Mouse (Mus musculus): Measurements from ENCODE around the gene Lrp1.

Lrp1 gene

DNA sequence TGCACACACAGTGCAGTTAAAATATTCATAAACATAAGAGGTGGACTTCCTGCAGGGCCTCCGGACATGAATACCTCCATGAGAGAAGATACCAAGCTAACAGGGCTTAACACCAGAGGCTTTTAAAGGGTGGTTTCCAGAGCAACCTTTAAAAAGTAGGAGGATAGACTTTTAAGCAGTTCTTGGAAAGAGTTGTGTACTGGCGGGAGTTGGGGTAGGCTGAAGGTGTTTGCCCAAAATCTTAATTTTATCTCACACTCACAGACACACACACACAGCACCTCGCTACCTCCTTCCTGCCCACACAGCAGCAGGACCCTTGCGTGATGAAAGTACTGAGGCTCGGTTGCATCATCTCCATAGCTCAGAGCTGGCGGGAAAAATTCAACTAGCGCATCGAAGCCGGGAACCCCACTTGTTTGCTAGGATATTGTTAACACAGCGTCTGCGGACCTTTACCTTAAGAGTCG is 99.3 kb downstream of the Lrp1 start:
- no peak for DNase-seq (ENCODE audit: low read depth, low spot score)

DNA sequence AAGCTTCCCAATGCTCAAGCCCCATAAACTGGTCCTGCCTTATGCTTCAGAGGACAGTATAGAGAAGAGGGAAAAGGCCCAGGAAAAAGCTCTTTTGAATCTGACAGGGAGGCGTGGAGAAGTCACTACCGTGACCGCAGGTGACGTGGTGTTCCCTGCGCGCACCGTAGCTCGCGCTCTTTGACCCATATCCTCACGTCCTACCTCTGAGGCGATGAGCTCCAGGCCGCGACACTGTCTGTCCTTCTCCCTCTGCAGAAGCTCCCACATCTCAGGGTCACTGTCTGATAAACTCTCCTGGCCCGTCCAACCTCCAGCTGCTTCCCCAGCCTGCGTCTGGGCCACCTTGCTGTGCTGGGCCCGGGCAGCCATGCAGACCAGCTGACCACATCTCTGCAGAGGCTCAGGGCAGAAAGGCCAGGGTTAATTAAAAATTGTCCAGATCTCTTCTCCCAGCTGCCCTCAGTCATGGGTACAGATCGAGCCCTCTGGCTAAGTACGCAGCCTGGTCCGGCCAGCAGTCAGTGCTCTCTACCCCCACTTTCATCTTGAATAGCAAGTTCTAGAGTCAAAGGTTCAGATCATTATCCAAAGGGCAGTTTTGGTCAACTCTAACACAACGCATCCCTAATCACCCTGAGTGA is 100.1 kb downstream of the Lrp1 start:
- DNase-seq (ENCODE audit: low read depth, low spot score) = no peak

DNA sequence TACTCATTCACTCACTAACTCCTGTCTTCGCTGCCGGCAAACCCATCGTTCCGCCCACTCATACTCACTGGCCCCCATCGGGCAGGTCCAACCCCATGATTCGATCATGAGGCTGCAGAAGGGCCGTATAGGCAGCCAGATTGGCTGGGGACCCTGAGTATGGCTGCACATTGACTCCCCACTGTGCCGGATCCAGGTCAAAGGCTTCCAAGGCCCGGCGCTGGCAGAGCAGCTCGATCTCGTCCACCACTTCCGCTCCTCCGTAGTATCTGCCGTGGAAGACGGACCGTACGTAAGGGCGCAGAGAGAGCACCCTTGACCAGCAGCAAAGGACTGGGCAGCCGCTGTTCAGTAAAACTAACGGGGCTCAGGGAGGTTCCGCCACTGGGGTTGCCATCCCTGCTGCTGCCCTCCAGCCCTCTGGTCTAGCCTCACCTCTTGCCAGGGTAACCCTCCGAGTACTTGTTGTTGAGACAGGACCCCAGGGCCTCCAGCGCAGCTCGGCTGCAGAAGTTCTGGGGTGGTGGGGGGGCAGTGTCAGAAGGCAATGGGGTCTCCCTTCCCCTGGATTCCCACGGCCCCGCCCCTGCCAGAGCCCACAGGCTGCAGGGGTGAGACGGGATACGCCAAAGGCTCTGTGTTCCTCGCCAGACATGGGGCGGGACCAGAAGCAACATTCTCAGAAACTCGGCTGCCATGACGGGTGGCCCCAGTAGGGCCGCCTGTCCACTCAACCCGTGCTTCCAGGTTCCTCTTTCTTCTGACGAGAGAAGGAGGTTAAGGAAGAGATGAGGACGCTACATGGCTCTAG is 100.8 kb downstream of the Lrp1 start:
- peak; percentile 43 for DNase-seq (ENCODE audit: low read depth, low spot score)

- DNase-seq (ENCODE audit: low read depth, low spot score) = no peak
Observed at GRCm38 (mm10) chr10:127519041-127519701, 101.8 kb downstream of the Lrp1 start.

DNA sequence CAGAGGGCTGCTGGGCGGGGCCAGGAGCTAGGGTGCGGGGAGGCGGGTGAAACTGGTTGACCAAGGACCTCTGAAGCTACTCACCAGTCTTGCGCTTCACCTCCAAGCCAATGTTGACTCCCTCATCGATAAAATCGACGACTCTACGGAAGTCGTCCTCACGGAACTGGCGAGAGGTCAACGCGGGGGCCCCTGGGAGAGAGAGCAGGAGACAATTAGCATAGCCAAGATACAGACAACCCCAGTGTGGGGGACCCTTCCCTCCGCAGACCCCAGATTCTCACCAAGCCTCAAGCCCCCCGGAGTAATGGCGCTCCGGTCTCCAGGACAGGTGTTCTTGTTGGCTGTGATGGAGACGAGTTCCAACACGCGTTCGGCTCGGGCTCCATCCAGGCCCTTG is 103.0 kb downstream of the Lrp1 start:
- DNase-seq (ENCODE audit: low read depth, low spot score) = no peak

DNA sequence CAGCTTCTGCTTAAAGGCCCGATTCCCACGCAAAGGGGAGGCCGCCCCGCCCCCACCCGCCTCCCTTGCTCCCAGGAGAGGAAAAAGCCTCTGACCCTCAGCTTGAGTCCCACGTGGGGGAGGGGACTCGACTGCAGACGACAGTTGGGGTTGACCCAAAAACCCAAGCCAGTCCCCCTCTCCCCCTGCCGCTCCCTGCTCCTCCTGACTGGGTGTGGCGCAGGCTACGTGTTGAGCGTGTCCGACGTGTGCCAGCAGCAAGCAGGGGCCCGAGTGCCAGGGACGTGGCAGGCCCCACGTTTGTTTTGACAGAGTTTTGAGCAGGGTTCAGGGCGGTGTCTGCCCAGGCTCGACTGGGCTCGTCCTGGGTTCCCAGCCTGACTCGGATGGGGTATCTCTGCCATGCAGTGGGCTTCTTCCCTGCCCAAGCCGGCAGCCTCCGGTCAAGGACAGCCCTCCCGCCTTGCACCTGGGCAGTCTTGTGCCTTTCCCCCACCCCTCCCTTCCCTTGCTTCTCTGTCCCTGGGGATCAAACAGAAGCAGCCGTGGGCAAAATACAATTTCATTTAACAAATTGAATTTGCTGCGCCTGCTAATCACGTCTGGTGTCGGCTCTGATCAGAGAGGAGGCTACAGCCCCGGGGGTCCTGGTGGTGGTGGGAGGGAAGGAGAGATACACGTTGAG is 104.2 kb downstream of the Lrp1 start:
- peak; percentile 62 for DNase-seq (ENCODE audit: low read depth, low spot score)

- DNase-seq (ENCODE audit: low read depth, low spot score) = no peak
Observed at GRCm38 (mm10) chr10:127515983-127516459, 104.9 kb downstream of the Lrp1 start.

DNA sequence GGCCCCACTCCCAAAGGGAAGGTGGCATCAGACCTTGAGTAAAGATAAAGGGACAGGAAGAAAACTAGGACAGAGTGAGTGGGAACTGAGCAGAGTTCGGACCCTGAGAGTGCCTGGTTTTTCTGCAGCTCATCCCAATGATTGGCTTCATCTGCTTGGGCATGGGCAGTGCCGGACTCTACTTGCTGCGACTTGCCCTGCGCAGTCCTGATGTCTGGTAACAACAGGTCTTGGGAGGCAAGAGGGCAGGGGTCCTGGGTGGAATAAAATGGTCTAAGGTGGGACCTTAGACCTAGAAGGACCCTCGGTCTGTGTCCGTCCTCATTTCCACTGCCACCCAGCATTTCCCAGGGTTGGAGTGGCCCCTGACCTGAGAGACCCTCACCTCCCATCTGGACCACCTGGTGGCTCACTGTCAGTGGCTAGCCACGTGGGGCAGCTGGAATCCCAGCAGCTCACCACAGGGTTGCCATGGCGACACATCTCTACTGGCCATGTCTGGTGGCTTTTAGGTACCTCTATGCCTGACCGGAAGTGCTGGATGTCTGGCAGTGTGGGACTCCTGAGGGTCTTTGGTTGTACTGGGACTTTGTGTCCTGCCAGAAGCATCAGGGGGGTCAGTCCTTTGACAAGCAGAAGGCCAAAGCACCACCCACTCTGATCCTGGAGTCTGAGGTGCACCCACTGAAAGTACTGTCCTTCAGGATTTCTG is 105.5 kb downstream of the Lrp1 start:
- no peak for DNase-seq (ENCODE audit: low read depth, low spot score)

DNA sequence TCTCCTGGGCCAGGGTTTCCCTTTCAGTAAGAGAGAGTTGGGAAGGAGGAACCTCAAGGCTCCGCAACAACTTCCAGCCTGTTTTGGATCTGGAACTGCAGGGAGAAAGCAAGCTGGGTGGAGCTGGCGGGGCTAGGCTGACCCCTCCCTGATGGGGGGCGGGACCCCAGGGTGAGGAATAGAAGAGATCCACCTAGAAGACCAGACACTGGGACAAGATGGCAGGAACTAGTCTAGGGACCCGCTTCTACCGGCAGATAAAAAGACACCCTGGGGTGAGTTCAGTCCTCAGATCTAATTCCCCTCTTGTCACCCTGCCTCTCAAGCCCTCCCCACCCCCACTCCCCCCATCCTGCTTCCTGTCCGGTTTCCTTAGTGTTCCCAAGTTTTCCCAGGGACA is 106.2 kb downstream of the Lrp1 start, which contains the start of gene Ndufa4l2:
Ndufa4l2 (plus strand) TSS at position 204 of the 400 bp plus-strand sequence.
- DNase-seq (ENCODE audit: low read depth, low spot score) = peak; percentile 40

DNA sequence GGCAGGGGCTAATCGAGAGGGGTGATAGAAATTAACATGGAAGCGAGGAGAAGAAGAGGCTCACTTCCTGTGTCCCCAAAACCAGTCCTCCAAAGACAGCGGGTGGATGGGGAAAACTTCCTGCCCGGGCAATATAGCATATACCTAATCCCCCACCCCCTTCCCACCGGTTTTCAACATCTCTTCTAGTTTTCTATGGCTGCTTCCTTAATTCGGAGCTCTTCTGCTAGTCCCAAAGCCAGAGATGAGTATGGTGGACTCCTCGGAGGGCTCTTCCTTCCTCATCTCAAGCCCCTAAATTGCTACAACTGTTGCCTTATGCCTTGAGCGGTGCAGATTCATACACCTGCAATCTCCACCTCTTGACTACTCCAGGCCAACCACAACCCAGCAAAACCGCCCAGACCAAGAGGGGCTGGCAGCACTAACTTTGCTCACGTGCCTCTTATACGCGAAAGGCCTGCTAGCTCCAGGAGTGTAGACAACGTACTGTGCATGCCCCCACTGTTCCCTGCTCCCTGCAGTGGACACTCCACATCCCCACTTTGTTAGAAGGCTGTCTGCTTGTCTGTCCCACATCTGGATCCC is 106.7 kb downstream of the Lrp1 start:
- no peak for DNase-seq (ENCODE audit: low read depth, low spot score)

- no peak for DNase-seq (ENCODE audit: low read depth, low spot score)
Observed at GRCm38 (mm10) chr10:127513501-127514091, 107.4 kb downstream of the Lrp1 start.

DNA sequence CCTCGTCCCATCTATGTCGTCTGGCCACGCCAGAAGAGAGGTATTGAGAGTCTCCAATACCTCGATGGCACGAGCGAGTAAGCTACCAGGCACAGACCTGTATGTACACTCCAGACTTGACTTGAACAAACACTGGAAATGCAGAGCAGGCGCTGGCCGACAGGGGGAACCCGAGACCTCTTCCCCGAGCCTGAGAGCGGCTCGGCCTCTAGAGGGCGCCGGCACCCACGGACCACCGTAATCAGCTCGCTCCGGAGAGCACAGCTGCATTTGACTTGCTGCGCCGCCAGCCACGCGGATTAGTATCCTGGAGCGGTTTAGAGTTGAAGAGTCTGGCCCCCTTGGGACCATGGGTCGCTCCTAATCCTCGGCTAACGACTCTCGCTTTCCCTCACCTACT is 108.1 kb downstream of the Lrp1 start:
- peak; percentile 90 for DNase-seq (ENCODE audit: low read depth, low spot score)

DNA sequence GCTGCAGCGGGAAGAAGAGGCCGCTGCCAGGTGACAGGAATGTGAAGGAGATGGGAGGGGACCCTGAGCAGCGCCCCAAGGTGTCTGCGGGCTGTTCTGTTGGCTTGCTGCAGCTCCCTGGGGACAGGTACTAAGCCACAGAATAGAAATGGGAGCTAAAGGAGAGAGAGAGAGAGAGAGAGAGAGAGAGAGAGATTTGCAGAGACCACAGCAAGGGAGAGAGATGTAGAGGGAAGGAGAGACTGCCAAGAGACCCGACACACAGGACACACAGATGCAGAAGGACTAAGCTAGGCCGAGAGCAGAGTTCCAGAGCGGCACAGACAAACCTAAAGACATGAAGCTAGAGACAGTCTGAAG is 108.7 kb downstream of the Lrp1 start:
- DNase-seq (ENCODE audit: low read depth, low spot score) = no peak

GRCm38 (mm10) chr10:127511634-127512306 is 109.2 kb downstream of the Lrp1 start:
- DNase-seq (ENCODE audit: low read depth, low spot score) = peak; percentile 55

DNA sequence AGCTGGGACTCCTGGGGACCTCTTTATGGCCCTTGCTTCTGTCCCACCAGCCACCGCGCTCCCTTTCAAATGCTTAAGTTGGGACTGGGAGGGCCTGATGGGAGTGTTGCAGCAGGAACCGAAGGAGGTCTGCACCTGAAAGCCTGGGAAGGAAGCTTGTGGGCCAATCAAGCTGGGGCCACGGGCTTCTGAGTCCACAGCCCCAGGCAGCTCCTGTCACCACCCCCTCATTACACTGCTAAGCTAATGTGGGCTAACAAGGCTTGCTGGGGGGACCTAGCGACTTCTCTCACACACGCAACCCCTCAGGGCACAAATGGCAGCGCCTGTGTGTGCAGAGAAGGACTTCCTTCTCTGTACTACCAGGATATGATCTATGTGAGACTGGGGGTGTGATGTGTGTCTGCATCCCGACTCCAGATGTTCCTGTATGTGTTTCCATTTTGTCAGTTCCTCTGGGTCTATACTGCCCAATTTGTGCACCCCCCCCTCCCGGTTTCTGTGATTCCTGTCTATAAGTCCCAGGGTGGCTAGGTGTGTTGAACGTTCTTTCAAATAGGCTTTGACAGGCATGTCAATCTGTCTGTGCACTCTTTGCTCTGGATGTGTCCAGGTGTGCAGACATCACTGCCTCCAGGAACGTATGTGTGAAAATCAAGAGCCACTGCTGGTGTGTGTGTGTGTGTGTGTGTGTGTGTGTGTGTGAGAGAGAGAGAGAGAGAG is 109.9 kb downstream of the Lrp1 start:
- DNase-seq (ENCODE audit: low read depth, low spot score) = no peak

DNA sequence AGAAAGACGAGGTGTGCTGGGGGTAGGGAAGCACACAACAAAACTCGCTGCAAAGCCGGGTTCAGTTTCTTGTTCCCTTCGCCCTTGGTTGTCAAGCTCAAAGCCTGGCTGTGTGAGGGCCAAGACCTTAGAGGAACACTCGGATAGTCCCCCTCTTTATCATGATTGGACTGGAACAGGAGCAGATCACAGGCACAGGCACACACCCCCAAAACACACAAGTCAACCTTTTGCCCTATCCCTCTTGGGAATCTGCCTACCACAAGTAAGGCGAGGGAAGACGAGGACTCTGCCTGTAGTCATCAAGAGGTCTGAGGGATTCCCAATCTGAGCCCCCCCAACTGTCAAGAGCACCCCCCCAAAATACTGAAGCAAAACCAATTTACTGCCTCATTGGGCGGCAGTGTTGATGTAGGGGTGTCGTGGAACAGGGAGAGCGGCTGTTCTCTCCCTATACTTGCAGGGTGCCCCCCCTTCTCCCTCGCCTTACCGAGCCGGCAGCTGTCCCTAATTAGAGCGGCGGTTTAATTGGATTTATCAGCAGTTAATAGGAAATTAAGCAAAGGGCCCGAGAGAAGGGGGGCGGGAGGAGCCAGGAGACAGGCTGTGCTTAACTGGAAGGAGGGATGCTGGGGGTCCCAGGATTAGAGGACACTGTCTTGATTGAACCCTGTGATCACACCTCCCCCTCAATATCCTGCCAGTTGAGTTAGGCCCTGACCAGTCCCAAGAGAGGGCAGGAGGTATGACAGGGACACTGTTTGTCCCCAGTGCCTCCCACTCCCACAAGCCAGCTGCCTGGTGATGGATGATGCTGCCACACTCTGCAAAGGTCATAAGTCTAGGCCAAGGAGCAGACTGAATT is 110.9 kb downstream of the Lrp1 start:
- DNase-seq (ENCODE audit: low read depth, low spot score) = no peak

GRCm38 (mm10) chr10:127509051-127509836 is 111.7 kb downstream of the Lrp1 start:
- peak; percentile 98 for DNase-seq (ENCODE audit: low read depth, low spot score)
